8 mouse cellular contexts compared by ENCODE assay signal in the genomic region with DNA sequence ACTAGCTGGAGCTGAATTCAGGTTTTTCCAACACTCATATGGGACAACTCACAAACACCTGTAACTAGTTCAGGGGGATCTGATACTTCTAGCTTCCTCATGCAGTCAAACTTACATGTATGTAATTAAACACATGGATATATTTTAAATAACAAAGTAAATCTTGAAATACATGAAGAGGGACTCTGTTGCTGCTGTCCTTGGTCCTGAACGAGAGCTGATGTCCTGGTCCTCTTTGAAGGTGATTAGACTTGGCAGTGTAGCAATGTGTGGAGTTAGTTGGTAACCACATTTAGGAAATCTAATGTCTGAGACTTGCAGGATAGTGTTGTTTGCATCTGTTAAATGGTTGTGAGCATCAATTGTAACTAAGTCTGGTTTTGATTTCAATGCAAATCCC.
DNase-seq lines count a peak whose midpoint lies in the region; ATAC-seq and TF ChIP-seq lines count a peak whose summit lies in the region.

No protein-coding gene starts in this region.

- H3K27ac ChIP-seq in gastrocnemius, adult 2 months: no peak overlapping the region
- H3K27ac ChIP-seq in lung, embryonic 14.5 days (ENCODE audit: low read depth): no peak overlapping the region
- no peak overlapping the region for H3K27ac ChIP-seq in midbrain, embryonic 16.5 days (ENCODE audit: low read length)

- no peak for TF ChIP-seq CTCF in gastrocnemius, adult 2 months (IDR thresholded peaks at IDR 0.05)
- no peak for TF ChIP-seq CTCF in lung, embryonic 14.5 days (IDR thresholded peaks at IDR 0.05; ENCODE audit: low read depth)

- no peaks in the 10 kb centered on the region for H3K9me3 ChIP-seq in lung, embryonic 14.5 days (ENCODE audit: low read depth, low read length)
- H3K9me3 ChIP-seq in midbrain, embryonic 16.5 days (replicated peaks; ENCODE audit: control insufficient read depth, low read length, poor library complexity, severe bottlenecking): no peaks in the 10 kb centered on the region

- H3K4me2 ChIP-seq in lung, embryonic 14.5 days: no peak overlapping the region
- no peak overlapping the region for H3K4me2 ChIP-seq in midbrain, embryonic 16.5 days (ENCODE audit: low read length)

- no peaks in the 10 kb centered on the region for H3K4me1 ChIP-seq in lung, embryonic 14.5 days (ENCODE audit: insufficient read depth)
- H3K4me1 ChIP-seq in midbrain, embryonic 16.5 days (ENCODE audit: control insufficient read depth, insufficient read depth, low read length): peaks cover 8% of the 10 kb centered on the region

- intact Hi-C loops in gastrocnemius, adult 2 months (cut with DNase I): no loop called here
- intact Hi-C loops in left cerebral cortex, postnatal 25 days (cut with DNase I): no loop called here

- no peaks in the 10 kb centered on the region for H3K27me3 ChIP-seq in lung, embryonic 14.5 days (ENCODE audit: insufficient read depth, low read length)
- H3K27me3 ChIP-seq in midbrain, embryonic 16.5 days (ENCODE audit: control insufficient read depth, insufficient read depth, low read depth, low read length): no peaks in the 10 kb centered on the region

- no peak overlapping the region for H3K4me3 ChIP-seq in gastrocnemius, adult 2 months
- no peak overlapping the region for H3K4me3 ChIP-seq in lung, embryonic 14.5 days (ENCODE audit: low read depth, low read length)
- H3K4me3 ChIP-seq in midbrain, embryonic 16.5 days (ENCODE audit: low read depth, low read length): no peak overlapping the region

- H3K9ac ChIP-seq in lung, embryonic 14.5 days: no peak overlapping the region
- H3K9ac ChIP-seq in midbrain, embryonic 16.5 days (ENCODE audit: low read depth, low read length): no peak overlapping the region

- H3K36me3 ChIP-seq in lung, embryonic 14.5 days (ENCODE audit: insufficient read depth): peaks cover 22% of the 10 kb centered on the region
- peaks cover 13% of the 10 kb centered on the region; the same call in 1 of the 2 replicates for H3K36me3 ChIP-seq in midbrain, embryonic 16.5 days (ENCODE audit: control insufficient read depth, insufficient read depth, low read length)

- 81% methylated on average over 1 of the region's 1 CpGs for WGBS in lung, embryonic 14.5 days
- 78% methylated on average over 1 of the region's 1 CpGs for WGBS in midbrain, embryonic 16.5 days

- peak; percentile 39 for DNase-seq in gastrocnemius, adult 2 months
- DNase-seq in gastrocnemius, adult 8-10 months (ENCODE audit: low spot score in 2 of 2): no peak
- DNase-seq in B cell, adult 2 months: peak; percentile 55 to 58
- peak; percentile 45 for DNase-seq in embryo, embryonic 11.5 days (ENCODE audit: low read depth, low spot score)
- peak; percentile 83 for DNase-seq in lung, embryonic 14.5 days
- no peak for DNase-seq in left cerebral cortex, postnatal 25 days (ENCODE audit: low spot score in 2 of 2)
- no peak for DNase-seq in right cerebral cortex, adult 18-20 months

- ATAC-seq in lung, embryonic 14.5 days (ENCODE audit: insufficient read depth): no peak
- no peak for ATAC-seq in midbrain, embryonic 16.5 days

Comparison
In these comparisons a context has a peak if more than half of its experiments do, and no peak if none do; other contexts are left out.
1. DNase-seq: peak in gastrocnemius, adult 2 months (single experiment), B cell, adult 2 months (2 of 2), embryo, embryonic 11.5 days (single experiment) and lung, embryonic 14.5 days (single experiment); none in gastrocnemius, adult 8-10 months (0 of 2), left cerebral cortex, postnatal 25 days (0 of 2) and right cerebral cortex, adult 18-20 months (single experiment).